Mouse (Mus musculus) gastrocnemius, adult 18-20 months (tissue): Measurements from ENCODE around the gene Acap1. TPM values are rescaled to one million over a fixed set of nuclear protein-coding genes. Genes with fewer than 3 reads are reported as not detected.
A peak's percentile ranks its signal among the peaks of the same experiment; 100 is the strongest.

ENCODE experiments used
- DNase-seq: peaks from one replicate; pipeline ENCODE4 v3.0.0; 2021; ENCODE audit warnings: low spot score
- total RNA-seq, 2 experiments: library from RNA; stranded (reverse); gene quantifications; 2 replicates each; pipeline ENCODE4 v1.2.3; 2021

Acap1 gene
- total RNA-seq, 2 experiments from 2014 or later, result 0.21 to 0.30 TPM

GRCm38 (mm10) chr11:69904311-69904710, 9.0 kb upstream of the Acap1 start:
- no peak for DNase-seq

DNA sequence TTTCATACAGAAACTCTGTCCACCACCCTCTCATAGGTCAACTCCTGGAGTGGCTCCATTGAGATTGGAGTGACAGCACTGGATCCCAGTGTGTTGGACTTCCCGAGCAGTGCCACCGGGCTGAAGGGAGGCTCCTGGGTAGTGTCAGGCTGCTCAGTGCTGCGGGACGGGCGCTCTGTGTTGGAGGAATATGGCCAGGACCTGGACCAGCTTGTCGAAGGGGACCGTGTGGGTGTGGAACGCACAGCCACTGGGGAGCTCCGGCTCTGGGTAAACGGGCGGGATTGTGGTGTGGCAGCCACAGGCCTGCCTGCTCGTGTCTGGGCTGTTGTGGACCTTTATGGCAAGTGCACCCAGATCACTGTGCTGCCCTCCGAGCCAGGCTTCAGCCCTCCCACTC, 7.6 kb upstream of the Acap1 start:
- no peak for DNase-seq

DNA sequence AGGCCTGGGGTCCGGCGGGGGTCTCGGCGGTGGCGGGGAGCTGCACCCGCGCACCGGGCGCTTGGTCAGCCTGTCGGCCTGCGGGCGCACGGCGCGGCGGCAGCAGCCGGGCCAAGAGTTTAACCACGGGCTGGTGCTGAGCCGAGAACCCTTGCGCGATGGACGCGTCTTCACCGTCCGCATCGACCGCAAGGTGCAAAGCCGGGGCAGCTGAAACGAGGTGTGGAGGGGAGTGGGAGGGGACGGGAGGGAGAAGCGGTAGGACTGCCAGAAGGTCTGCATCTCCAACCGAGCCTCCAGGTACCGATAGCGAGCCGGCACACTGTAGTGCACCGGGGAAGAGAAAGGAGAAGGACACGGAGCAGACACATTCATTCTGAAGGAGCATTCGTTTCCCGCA, 6.7 kb upstream of the Acap1 start:
- no peak for DNase-seq

DNA sequence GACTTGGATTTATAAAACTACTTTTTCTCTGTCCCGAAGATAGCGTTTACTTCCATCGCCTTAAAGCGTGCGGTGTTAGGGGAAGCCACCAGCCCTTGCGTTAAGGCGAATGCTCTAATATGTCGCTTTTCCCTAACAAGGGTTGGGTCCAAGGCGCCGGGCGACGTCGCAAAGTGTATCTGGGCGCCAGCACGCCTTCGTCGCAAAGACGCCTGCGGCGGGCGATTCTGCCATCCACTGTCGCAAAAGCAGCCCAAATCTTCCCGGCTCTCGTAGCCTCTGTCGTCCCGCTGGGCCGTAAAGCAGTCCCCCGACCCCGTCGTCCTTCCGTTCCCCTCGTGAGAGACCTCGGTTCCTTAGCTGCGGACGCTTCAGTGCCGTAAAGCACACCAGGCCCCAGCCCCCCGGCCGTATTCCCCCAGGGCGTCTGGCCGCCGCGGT, 6.1 kb upstream of the Acap1 start:
- peak; percentile 96 for DNase-seq

DNA sequence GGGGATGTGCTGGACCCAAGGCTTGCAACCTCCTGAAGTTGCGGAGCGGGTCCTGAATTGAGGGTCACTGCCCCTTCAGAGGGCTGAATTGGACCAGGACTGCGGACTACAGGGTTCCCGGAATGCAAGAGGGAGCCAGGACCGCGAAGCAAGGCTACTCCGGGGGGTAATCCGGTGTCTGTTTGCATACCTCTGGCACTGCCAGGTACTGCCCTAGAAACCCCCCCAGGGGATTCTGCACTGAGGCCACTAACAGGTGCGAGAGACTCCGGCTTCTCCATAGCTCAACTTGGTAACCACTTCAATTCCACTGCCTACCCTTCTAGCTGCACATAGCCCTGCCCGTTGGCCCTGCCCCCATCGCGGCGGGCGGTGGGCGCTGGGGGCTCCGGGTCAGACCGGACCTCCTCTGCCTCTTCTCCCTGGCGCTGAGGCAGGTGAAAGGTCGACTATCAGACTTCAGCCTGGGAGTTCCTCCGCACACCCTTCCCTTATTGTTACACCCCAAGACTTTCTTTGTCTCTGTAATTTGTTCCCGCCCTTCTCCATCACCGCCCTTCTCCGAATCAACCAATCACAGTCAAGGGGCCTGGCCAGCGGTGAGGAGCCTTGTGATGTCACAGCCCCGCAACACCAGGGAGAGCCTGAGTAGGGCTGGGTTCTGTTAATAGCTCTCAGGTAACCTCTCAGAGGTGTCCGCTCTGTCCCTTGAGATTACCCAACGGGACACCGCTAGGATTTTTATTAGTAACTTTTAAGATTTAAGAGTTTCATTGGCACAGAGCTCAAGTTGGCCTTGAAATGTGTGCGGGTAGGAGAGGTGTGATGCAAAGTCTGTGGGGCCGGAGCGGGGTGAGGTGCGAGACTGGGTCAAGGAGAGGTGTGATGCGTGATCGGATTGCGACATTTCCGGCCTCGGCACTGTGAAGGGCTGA, 5.4 kb upstream of the Acap1 start, which contains the start of the genes 2810408A11Rik and Neurl4:
TSS of gene 2810408A11Rik (minus strand) at position 517 of the 935 bp plus-strand sequence.
TSS of gene Neurl4 (plus strand) at position 602 of the 935 bp plus-strand sequence.
- peak; percentile 92 for DNase-seq

DNA sequence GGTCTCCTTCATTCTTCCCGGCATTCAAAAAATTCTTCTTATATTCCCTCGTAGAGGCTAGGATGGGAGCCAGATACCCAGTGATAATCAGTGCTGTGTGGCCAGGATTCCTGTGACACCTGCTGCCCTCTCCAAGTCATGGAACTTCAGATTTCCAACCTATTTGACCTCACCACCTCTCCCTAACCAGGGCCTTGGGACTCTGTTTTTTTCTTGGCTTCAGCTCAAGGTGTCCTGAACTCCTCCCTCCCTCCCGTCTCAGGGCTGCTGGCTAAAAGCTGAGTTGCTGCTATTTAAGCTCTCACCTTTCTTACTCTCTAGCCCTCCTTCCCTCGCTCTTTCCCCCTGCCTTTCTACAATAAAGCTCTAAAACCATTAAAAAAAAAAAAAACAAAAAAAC, 4.5 kb upstream of the Acap1 start:
- no peak for DNase-seq

- no peak for DNase-seq
Measured at GRCm38 (mm10) chr11:69894671-69895070, 668 bp downstream of the Acap1 start.

- no peak for DNase-seq
Measured at GRCm38 (mm10) chr11:69891482-69891881, 3.9 kb downstream of the Acap1 start.

DNA sequence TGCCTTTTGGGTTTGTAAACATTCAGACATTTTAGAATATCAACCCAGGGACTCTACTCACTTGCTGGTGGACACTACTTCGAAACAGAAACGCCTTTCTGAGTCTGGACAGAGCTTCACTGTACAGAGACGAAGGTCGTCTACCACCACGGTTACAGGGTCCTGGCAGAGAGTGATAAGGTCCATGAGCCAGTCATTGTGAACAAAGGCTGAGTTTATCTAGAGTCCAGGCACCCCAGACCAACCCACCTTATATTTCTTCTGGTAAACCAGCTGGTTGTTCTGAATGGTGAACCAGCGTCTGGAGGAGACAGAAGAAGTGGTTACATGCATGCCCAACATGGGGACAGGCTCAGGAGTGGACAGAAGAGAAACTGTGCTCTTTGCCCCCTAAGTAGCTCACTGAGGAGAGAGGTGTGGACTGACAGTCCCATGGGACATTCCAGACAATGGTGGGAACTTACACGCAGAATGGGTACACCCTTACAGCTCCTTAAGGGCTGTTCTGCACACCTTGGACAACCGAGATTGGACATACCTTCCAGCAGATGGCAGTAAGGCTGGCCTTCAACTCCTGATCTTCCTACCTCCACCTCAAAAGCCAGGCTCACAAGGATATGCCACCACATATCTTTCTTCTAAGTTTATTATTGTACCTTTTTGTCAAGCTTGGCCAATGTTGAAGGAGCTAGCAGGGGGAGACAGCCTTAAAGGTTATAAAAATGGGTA, 8.3 kb downstream of the Acap1 start:
- no peak for DNase-seq

DNA sequence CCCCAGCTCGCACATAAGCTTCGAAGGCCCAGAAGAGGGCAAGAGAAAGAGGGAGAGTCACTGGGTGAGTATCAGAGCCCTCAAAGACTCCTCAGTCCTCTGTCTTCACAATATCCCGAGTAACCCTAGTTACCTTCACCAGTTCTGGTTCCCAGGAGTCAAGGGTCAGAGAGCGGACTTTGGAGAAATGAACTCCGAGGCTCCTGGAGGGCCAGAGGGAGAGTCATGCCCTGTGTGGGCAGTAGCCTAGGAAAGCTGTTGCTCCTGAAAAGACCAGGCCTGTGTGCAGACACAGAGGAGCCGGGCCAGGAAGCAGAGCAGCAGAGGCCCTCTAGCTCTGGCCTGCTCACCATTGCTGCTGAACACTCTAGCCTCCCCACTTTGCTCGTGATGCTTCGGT, 10.7 kb downstream of the Acap1 start:
- DNase-seq, result no peak

DNA sequence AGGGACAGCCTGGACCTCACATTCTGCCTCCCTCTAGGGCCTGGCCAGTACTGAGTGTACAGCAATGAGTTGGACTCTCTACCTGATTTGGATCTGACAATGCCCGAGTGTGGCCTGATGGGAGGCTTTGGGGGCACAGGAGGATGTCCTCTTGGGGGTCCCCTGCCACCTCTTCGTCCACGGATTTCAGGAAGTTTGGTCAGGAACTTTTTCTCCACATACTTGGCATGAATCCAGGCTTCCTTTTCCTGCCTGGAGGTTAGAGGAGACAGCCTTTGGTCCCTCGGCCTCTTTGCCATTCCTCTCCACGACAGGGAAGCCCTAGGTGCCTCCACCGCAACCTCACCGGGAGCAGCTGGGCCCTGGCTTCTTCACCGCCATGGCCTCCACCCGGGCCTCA, 11.1 kb downstream of the Acap1 start:
- DNase-seq, result no peak

GRCm38 (mm10) chr11:69883527-69884151, 11.7 kb downstream of the Acap1 start:
- no peak for DNase-seq

GRCm38 (mm10) chr11:69883066-69883465, 12.3 kb downstream of the Acap1 start:
- no peak for DNase-seq

- no peak for DNase-seq
Measured at GRCm38 (mm10) chr11:69881787-69882670, 13.3 kb downstream of the Acap1 start.

- DNase-seq, result peak; percentile 92
Measured at GRCm38 (mm10) chr11:69880853-69881603, 14.3 kb downstream of the Acap1 start, which contains the start of gene Kctd11. Gene Kctd11 (minus strand): TSS chr11:69881406.

- peak; percentile 71 for DNase-seq
Measured at GRCm38 (mm10) chr11:69880506-69880852, 14.9 kb downstream of the Acap1 start.

GRCm38 (mm10) chr11:69879711-69880110, 15.6 kb downstream of the Acap1 start:
- no peak for DNase-seq

- DNase-seq, result no peak
Measured at GRCm38 (mm10) chr11:69878952-69879351, 16.4 kb downstream of the Acap1 start.

GRCm38 (mm10) chr11:69878399-69878798, 16.9 kb downstream of the Acap1 start:
- no peak for DNase-seq

DNA sequence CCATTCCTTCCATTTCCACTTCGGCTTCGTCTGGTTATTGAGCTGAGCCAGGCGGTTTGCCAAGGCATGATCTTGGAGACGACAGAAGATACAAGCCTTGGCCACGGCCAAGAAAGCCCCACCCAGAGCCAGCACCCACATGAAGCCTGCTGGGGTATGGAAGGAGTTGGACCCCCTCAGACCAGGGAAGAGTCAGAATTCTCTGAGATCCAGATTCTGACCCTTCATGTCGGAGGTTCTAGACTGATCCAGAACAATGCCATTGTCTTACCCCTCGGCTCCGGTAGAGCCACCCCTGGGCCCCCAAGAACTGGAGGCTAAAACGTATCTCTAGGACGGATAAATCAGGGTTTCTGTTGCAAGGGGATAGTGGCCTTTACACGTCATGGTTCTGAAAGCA, 17.5 kb downstream of the Acap1 start, which contains the start of gene Tmem95:
TSS of gene Tmem95 (minus strand) at position 141 of the 400 bp plus-strand sequence.
- DNase-seq, result no peak
